Mouse (Mus musculus) heart, embryonic 16.5 days (tissue): ENCODE results near the gene Thtpa. TPM values are rescaled to one million over a fixed set of nuclear protein-coding genes. Genes with fewer than 3 reads are reported as not detected.

ENCODE experiments used
- ATAC-seq: fragments of 200-750 bp; cut with Nextera tagmentation; replicated peaks from 2 replicates; pipeline ENCODE4 v1.8.0; 2017; ENCODE audit warnings: moderate number of reproducible peaks; ENCODE audit not compliant: insufficient read depth, low FRiP score; ENCODE audit errors: extremely low read depth
- H3K27ac ChIP-seq: fragments of 300-500 bp; sonication (generic); 2 replicates; pipeline ENCODE4 v1.5.1; 2014; ENCODE audit warnings: mild to moderate bottlenecking, low read length, control low read depth, moderate library complexity
- H3K27me3 ChIP-seq: fragments of 300-500 bp; sonication (generic); 2 replicates; pipeline ENCODE4 v1.6.1; 2014; ENCODE audit warnings: low read length, mixed read lengths; ENCODE audit not compliant: control insufficient read depth, insufficient read depth
- H3K36me3 ChIP-seq: fragments of 300-500 bp; sonication (generic); 2 replicates; pipeline ENCODE4 v1.6.1; 2014; ENCODE audit not compliant: control insufficient read depth, insufficient read depth
- H3K4me1 ChIP-seq: fragments of 300-500 bp; sonication (generic); 2 replicates; pipeline ENCODE4 v1.6.1; 2014; ENCODE audit warnings: low read length, mixed read lengths; ENCODE audit not compliant: control insufficient read depth, insufficient read depth
- H3K4me2 ChIP-seq: fragments of 300-500 bp; sonication (generic); 2 replicates; pipeline ENCODE4 v1.6.1; 2014; ENCODE audit warnings: low read depth, mild to moderate bottlenecking, control low read depth, low read length
- H3K4me3 ChIP-seq: fragments of 300-500 bp; sonication (generic); 2 replicates; pipeline ENCODE4 v1.5.1; 2014; ENCODE audit warnings: mild to moderate bottlenecking, control low read depth, low read length
- H3K9ac ChIP-seq: fragments of 300-500 bp; sonication (generic); 2 replicates; pipeline ENCODE4 v1.6.1; 2014; ENCODE audit warnings: low read length, control low read depth
- H3K9me3 ChIP-seq: fragments of 300-500 bp; sonication (generic); replicated peaks from 2 replicates; pipeline ENCODE4 v1.6.1; 2016; ENCODE audit warnings: low read length; ENCODE audit not compliant: control insufficient read depth
- WGBS: fragments of 180-500 bp; shearing (Covaris S2); extraction: QIAGEN DNeasy Blood & Tissue Kit; methylation state at CpG from one replicate; pipeline ENCODE4 v1.1.7; 2014; 5-methylcytosine and 5-hydroxymethylcytosine counted together
- polyA plus RNA-seq: library from polyadenylated mRNA; unstranded; fragments of >200 nt; fragmentation: Nextera tagmentation; extraction: Ambion mirVana; gene quantifications from 2 replicates; pipeline ENCODE4 v1.2.1, GENCODE M21; 2015

Thtpa gene
- polyA plus RNA-seq, 1 experiment from 2014 or later = 16.9 TPM

- no peak overlapping the region for H3K27ac ChIP-seq
- 29% methylated on average over 19 of the region's 19 CpGs for WGBS
- H3K9me3 ChIP-seq = no peaks in the 10 kb centered on the region
- no peak overlapping the region for H3K4me3 ChIP-seq
- ATAC-seq = no peak
- H3K9ac ChIP-seq = no peak overlapping the region
- 0 out of 2 replicates have a peak overlapping the region, but pooled peaks have one; percentile 31 for H3K4me2 ChIP-seq
- H3K36me3 ChIP-seq = no peaks in the 10 kb centered on the region
- H3K27me3 ChIP-seq = no peaks in the 10 kb centered on the region
- H3K4me1 ChIP-seq = peaks cover 2% of the 10 kb centered on the region
Observed at GRCm38 (mm10) chr14:55071756-55072155, 22.8 kb upstream of the Thtpa start.

- 90% methylated on average over 12 of the region's 12 CpGs for WGBS
- Histone ChIP-seq H3K9ac (no peak overlapping the region), H3K36me3 (no peaks in the 10 kb centered on the region), H3K27ac (no peak overlapping the region), H3K4me2 (no peak overlapping the region), H3K27me3 (peaks cover 14% of the 10 kb centered on the region), H3K4me1 (peaks cover 14% of the 10 kb centered on the region), H3K9me3 (no peaks in the 10 kb centered on the region), H3K4me3 (no peak overlapping the region)
- ATAC-seq = no peak
Observed at GRCm38 (mm10) chr14:55074416-55074815, 20.2 kb upstream of the Thtpa start.

GRCm38 (mm10) chr14:55076224-55076623 is 18.4 kb upstream of the Thtpa start:
- Histone ChIP-seq H3K27ac (no peak overlapping the region), H3K36me3 (no peaks in the 10 kb centered on the region), H3K4me3 (no peak overlapping the region), H3K4me1 (peaks cover 15% of the 10 kb centered on the region), H3K27me3 (peaks cover 14% of the 10 kb centered on the region), H3K4me2 (no peak overlapping the region), H3K9ac (no peak overlapping the region), H3K9me3 (no peaks in the 10 kb centered on the region)
- no peak for ATAC-seq
- WGBS = 35% methylated on average over 6 of the region's 6 CpGs

GRCm38 (mm10) chr14:55076956-55077355 is 17.6 kb upstream of the Thtpa start:
- peaks cover 15% of the 10 kb centered on the region for H3K4me1 ChIP-seq
- WGBS = 52% methylated on average over 3 of the region's 3 CpGs
- H3K36me3 ChIP-seq = no peaks in the 10 kb centered on the region
- H3K27ac ChIP-seq = no peak overlapping the region
- H3K4me3 ChIP-seq = no peak overlapping the region
- H3K9me3 ChIP-seq = no peaks in the 10 kb centered on the region
- no peak for ATAC-seq
- H3K4me2 ChIP-seq = no peak overlapping the region
- H3K27me3 ChIP-seq = peaks cover 14% of the 10 kb centered on the region
- H3K9ac ChIP-seq = no peak overlapping the region

GRCm38 (mm10) chr14:55077481-55078365 is 16.9 kb upstream of the Thtpa start:
- Histone ChIP-seq H3K9me3 (no peaks in the 10 kb centered on the region), H3K36me3 (no peaks in the 10 kb centered on the region), H3K27ac (no peak overlapping the region), H3K27me3 (peaks cover 14% of the 10 kb centered on the region), H3K9ac (no peak overlapping the region), H3K4me2 (no peak overlapping the region), H3K4me1 (peaks cover 15% of the 10 kb centered on the region), H3K4me3 (no peak overlapping the region)
- 28% methylated on average over 15 of the region's 15 CpGs for WGBS
- ATAC-seq = no peak

- peaks cover 15% of the 10 kb centered on the region for H3K4me1 ChIP-seq
- no peak for ATAC-seq
- H3K27ac ChIP-seq = no peak overlapping the region
- H3K9me3 ChIP-seq = no peaks in the 10 kb centered on the region
- no peaks in the 10 kb centered on the region for H3K36me3 ChIP-seq
- H3K4me3 ChIP-seq = peak overlapping the region; percentile 9
- peaks cover 14% of the 10 kb centered on the region for H3K27me3 ChIP-seq
- H3K9ac ChIP-seq = peak overlapping the region; percentile 42
- 14% methylated on average over 23 of the region's 23 CpGs for WGBS
- H3K4me2 ChIP-seq = peak overlapping the region; percentile 49
Observed at GRCm38 (mm10) chr14:55078366-55078989, 16.1 kb upstream of the Thtpa start.

- peaks cover 15% of the 10 kb centered on the region for H3K4me1 ChIP-seq
- no peaks in the 10 kb centered on the region for H3K9me3 ChIP-seq
- H3K27me3 ChIP-seq = peaks cover 14% of the 10 kb centered on the region
- H3K9ac ChIP-seq = 0 out of 2 replicates have a peak overlapping the region, but pooled peaks have one; percentile 1
- no peaks in the 10 kb centered on the region for H3K36me3 ChIP-seq
- peak overlapping the region; percentile 49 for H3K4me2 ChIP-seq
- H3K4me3 ChIP-seq = no peak overlapping the region; the same call in 1 of the 2 replicates
- ATAC-seq = 0 out of 2 replicates have a peak, but pooled peaks have one; percentile 35
- no peak overlapping the region for H3K27ac ChIP-seq
- 26% methylated on average over 8 of the region's 8 CpGs for WGBS
Observed at GRCm38 (mm10) chr14:55079214-55079970, 15.2 kb upstream of the Thtpa start.

- ATAC-seq = no peak
- Histone ChIP-seq H3K9me3 (no peaks in the 10 kb centered on the region), H3K4me3 (no peak overlapping the region), H3K27me3 (peaks cover 14% of the 10 kb centered on the region), H3K9ac (no peak overlapping the region), H3K27ac (no peak overlapping the region), H3K4me2 (no peak overlapping the region), H3K36me3 (no peaks in the 10 kb centered on the region), H3K4me1 (peaks cover 20% of the 10 kb centered on the region)
- 35% methylated on average over 5 of the region's 5 CpGs for WGBS
Observed at GRCm38 (mm10) chr14:55081105-55081504, 13.5 kb upstream of the Thtpa start.
